Mouse (Mus musculus) ES-Bruce4 (cell line): ENCODE results near the gene Kank3. TPM values are rescaled to one million over a fixed set of nuclear protein-coding genes. Genes with fewer than 3 reads are reported as not detected.
A peak's percentile ranks its signal among the peaks of the same experiment; 100 is the strongest.

ENCODE experiments used
- H3K27ac ChIP-seq: 2 replicates; pipeline ENCODE4 v1.5.1; 2012; ENCODE audit warnings: low read length, inconsistent platforms; ENCODE audit not compliant: insufficient read depth
- H3K27me3 ChIP-seq: 2 replicates; pipeline ENCODE4 v1.6.1; 2012; ENCODE audit warnings: mild to moderate bottlenecking, low read length, inconsistent platforms; ENCODE audit not compliant: control insufficient read depth, poor library complexity, insufficient read depth, severe bottlenecking
- H3K36me3 ChIP-seq: 2 replicates; pipeline ENCODE4 v1.6.1; 2012; ENCODE audit warnings: inconsistent platforms, mild to moderate bottlenecking, low read length, moderate library complexity; ENCODE audit not compliant: control insufficient read depth, poor library complexity, insufficient read depth, severe bottlenecking
- H3K4me1 ChIP-seq: one replicate; pipeline ENCODE4 v1.8.1; 2011; ENCODE audit warnings: low read length; ENCODE audit not compliant: control insufficient read depth, insufficient read depth
- H3K4me3 ChIP-seq: 2 replicates; pipeline ENCODE4 v1.5.1; 2011; ENCODE audit warnings: low read depth, mild to moderate bottlenecking, low read length
- H3K9ac ChIP-seq: 2 replicates; pipeline ENCODE4 v1.6.1; 2012; ENCODE audit warnings: low read depth, mild to moderate bottlenecking, inconsistent platforms; ENCODE audit not compliant: poor library complexity, severe bottlenecking
- H3K9me3 ChIP-seq: replicated peaks from 2 replicates; pipeline ENCODE4 v1.6.1; 2012; ENCODE audit warnings: mild to moderate bottlenecking, low read length, inconsistent platforms; ENCODE audit not compliant: control insufficient read depth, poor library complexity, insufficient read depth, severe bottlenecking
- CTCF ChIP-seq: IDR thresholded peaks from one replicate; pipeline ENCODE4 v1.8.1; 2011; ENCODE audit warnings: low read depth, low read length
- EP300 ChIP-seq: IDR thresholded peaks from 2 replicates; pipeline ENCODE4 v1.6.1; 2011; ENCODE audit warnings: low read depth, low read length; ENCODE audit not compliant: insufficient read depth
- POLR2A ChIP-seq: IDR thresholded peaks from one replicate; pipeline ENCODE4 v1.8.1; 2011; ENCODE audit warnings: low read length; ENCODE audit not compliant: insufficient read depth
- polyA plus RNA-seq: library from polyadenylated mRNA; stranded (reverse); fragments of >200 nt; gene quantifications from 2 replicates; pipeline ENCODE4 v1.2.4, GENCODE M21; 2011; ENCODE audit warnings: low read depth; ENCODE audit not compliant: missing spikeins, insufficient read depth, insufficient read length

The Kank3 gene
- polyA plus RNA-seq, 1 experiment = 40.0 TPM

DNA sequence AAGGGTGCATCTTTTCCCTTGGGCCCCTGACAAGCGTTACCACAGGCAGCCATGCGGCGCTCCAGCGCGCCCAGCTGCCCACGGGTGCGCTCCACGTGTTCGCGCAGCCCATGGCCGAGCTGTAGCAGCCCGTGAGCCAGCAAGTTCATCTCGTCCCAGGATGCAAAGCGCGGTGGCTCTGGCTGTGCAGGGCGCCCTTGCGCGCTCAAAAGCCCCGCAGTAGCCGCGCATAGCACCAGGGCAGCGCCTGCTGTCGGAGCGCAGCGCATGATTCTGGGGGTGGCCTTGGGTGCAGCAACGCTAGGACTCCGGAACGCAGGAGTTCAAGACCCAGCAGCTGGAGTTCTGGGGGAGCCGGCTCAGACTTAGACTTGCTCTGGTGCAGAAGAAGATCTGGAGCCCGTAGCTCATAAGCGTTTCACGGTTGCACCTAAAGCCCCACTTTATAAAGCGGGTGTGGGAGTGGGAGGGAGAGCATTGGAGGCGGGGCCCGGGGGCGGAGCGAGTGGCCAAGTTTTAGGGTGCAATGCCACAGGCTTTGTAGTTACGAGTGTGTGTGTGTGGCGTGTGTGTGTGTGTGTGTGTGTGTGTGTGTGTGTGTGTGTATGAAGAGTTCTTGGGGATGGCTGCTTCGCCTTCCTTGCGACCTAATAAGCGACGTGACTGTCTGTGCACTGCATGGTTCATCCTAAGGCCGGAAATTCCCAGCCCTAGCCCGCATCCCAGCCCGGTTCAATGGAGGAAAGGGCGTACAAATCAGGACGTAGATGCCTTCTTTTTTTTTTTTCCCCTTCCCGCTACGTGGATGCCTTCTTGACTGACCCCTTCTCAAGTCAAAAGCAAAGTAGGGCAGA, 29.0 kb upstream of the Kank3 start, which contains the start of gene Angptl4:
Gene Angptl4 (minus strand): TSS at position 707 of the 854 bp plus-strand sequence.
- Histone ChIP-seq H3K4me3 (peak within 1 kb of the TSS; percentile 66), H3K9ac (peak within 1 kb of the TSS; percentile 37), H3K27ac (no peak within 1 kb of the TSS), H3K27me3 (no peaks in the 10 kb centered on the region), H3K36me3 (peaks cover 9% of the 10 kb centered on the region), H3K4me1 (peaks cover 10% of the 10 kb centered on the region), H3K9me3 (no peaks in the 10 kb centered on the region)
- no peak for TF ChIP-seq POLR2A

DNA sequence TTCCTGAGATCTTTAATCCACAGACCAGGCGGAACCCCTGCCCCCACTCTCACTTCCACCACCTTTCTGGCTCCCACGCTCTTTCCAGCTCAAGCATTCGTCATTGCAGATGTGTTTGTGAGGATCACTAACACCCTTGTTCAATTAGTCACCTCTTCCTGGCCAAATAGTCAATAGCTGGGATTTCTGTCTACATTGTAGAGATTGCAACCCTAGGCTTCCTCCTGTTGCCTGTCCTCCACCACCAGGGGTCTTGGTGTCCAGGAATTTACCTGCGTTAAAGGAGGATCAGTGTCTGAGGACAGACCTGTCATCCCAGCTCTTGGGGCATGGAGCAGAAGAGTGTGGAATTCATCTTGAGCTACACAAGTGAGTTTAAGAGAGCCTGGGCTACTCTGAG, 28.3 kb upstream of the Kank3 start:
- H3K9ac ChIP-seq = peak overlapping the region; percentile 37
- no peaks in the 10 kb centered on the region for H3K27me3 ChIP-seq
- H3K4me3 ChIP-seq = peak overlapping the region; percentile 66
- H3K36me3 ChIP-seq = peaks cover 3% of the 10 kb centered on the region
- no peak overlapping the region for H3K27ac ChIP-seq
- H3K9me3 ChIP-seq = no peaks in the 10 kb centered on the region
- peaks cover 10% of the 10 kb centered on the region for H3K4me1 ChIP-seq
- no peak for TF ChIP-seq POLR2A
- TF ChIP-seq CTCF = no peak

- peaks cover 10% of the 10 kb centered on the region for H3K4me1 ChIP-seq
- H3K27ac ChIP-seq = no peak overlapping the region
- no peak overlapping the region for H3K9ac ChIP-seq
- no peaks in the 10 kb centered on the region for H3K27me3 ChIP-seq
- no peaks in the 10 kb centered on the region for H3K9me3 ChIP-seq
- H3K36me3 ChIP-seq = no peaks in the 10 kb centered on the region; the same call in 1 of the 2 replicates
- TF ChIP-seq EP300 (no peak), POLR2A (no peak), CTCF (no peak)
- H3K4me3 ChIP-seq = no peak overlapping the region
These were observed 26.9 kb upstream of the Kank3 start for GRCm38 (mm10) chr17:33783408-33783807.

- peaks cover 3% of the 10 kb centered on the region for H3K4me1 ChIP-seq
- no peaks in the 10 kb centered on the region for H3K36me3 ChIP-seq
- no peaks in the 10 kb centered on the region for H3K9me3 ChIP-seq
- H3K4me3 ChIP-seq = no peak overlapping the region
- no peak overlapping the region for H3K9ac ChIP-seq
- TF ChIP-seq CTCF = no peak
- TF ChIP-seq EP300 = no peak
- no peak for TF ChIP-seq POLR2A
- H3K27me3 ChIP-seq = no peaks in the 10 kb centered on the region
- no peak overlapping the region for H3K27ac ChIP-seq
These were observed 25.4 kb upstream of the Kank3 start for GRCm38 (mm10) chr17:33784939-33785338.

GRCm38 (mm10) chr17:33786375-33786774, 23.9 kb upstream of the Kank3 start:
- Histone ChIP-seq H3K9ac (no peak overlapping the region), H3K4me1 (peaks cover 3% of the 10 kb centered on the region), H3K27me3 (no peaks in the 10 kb centered on the region), H3K4me3 (no peak overlapping the region), H3K9me3 (no peaks in the 10 kb centered on the region), H3K27ac (no peak overlapping the region), H3K36me3 (no peaks in the 10 kb centered on the region)
- no peak for TF ChIP-seq CTCF
- no peak for TF ChIP-seq EP300
- no peak for TF ChIP-seq POLR2A

- no peak overlapping the region for H3K9ac ChIP-seq
- TF ChIP-seq POLR2A = no peak
- TF ChIP-seq EP300 = no peak
- TF ChIP-seq CTCF = no peak
- H3K27me3 ChIP-seq = no peaks in the 10 kb centered on the region
- no peaks in the 10 kb centered on the region for H3K4me1 ChIP-seq
- H3K4me3 ChIP-seq = no peak overlapping the region
- H3K36me3 ChIP-seq = no peaks in the 10 kb centered on the region
- H3K9me3 ChIP-seq = no peaks in the 10 kb centered on the region
- no peak overlapping the region for H3K27ac ChIP-seq
These were observed 21.6 kb upstream of the Kank3 start for GRCm38 (mm10) chr17:33788732-33789131.
